Mouse (Mus musculus) common myeloid progenitor, adult 5-6 weeks (primary cell): ENCODE results near the gene Prrg3. TPM values are rescaled to one million over a fixed set of nuclear protein-coding genes. Genes with fewer than 3 reads are reported as not detected.
A peak's percentile ranks its signal among the peaks of the same experiment; 100 is the strongest.
"Not testable (repeated sequence)": the region's sequence is repeated elsewhere in the genome, so short reads cannot be mapped to it uniquely, and the experiment has no call there.

Experiments used
- ATAC-seq: replicated peaks from 2 replicates; pipeline ENCODE4 v1.8.0; 2016; ENCODE audit warnings: low read depth, mild to moderate bottlenecking, moderate TSS enrichment, inconsistent platforms; ENCODE audit not compliant: poor library complexity, severe bottlenecking
- total RNA-seq: library from RNA; stranded (forward); fragments of 200-1000, 187-1606 nt; gene quantifications from 2 replicates; pipeline ENCODE4 v1.2.3, GENCODE M21; 2017

Prrg3 gene
- not detected in 2 replicates for total RNA-seq

- ATAC-seq: no peak
These were observed at the start of gene Prrg3 for GRCm38 (mm10) chrX:71962073-71963051. Gene Prrg3, plus strand, starts transcription at chrX:71962624.

- ATAC-seq: peak; percentile 78
These were observed 15.8 kb upstream of the Prrg3 start for GRCm38 (mm10) chrX:71946631-71947030.

- ATAC-seq: no peak
These were observed 4.1 kb upstream of the Prrg3 start for GRCm38 (mm10) chrX:71958366-71958765.

DNA sequence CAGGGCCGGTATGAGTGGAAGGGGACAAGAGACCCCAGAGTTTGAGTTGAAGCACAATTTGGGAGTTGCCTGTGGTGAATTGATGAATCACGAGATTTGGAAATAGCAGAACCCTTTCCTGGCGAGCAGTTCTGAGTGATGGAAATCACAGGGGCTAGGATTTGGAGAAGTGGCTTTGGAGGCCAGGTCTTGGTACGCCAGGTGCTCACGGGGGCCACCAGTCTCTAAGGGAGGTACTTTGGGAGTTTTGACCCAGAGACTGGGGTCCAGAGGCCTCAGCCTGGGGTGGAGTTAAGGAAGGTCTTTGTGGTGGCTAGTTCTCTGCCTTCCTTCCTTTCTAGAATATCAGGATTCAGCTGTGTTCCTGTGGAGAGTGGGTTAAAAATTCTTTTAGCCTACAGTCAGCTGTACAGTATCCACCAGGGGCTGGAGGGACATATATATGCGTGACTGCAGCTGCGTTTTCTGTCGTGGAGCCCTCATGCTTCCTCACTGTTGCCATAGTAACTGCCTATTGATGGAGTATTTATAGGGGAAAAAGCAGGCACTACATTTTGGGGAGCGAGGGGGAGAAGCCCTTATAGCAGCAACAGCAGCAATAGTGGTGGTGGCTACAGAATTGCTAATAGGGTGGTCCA lies 970 bp downstream of the Prrg3 start:
- ATAC-seq: no peak

DNA sequence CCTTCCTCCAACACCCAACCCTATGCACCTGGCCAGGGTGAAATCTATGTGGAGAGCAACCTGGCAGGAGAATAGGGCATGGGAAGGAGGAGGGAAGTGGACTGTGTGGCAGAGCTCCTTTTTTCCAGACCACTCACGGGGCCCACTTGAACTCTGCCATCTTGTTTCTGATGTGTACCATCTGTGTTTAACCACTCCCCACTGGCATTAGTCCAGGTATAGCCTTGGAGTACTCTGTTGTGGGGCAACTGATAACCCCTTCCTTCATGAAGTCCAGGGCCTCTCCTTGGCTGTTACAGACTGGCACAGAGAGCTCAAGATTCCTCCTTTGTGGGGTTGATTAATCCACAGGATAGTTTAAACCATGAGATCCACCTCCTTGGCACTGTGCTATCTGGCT lies 5.8 kb downstream of the Prrg3 start:
- ATAC-seq: no peak

GRCm38 (mm10) chrX:71968816-71969215 lies 6.4 kb downstream of the Prrg3 start:
- no peak for ATAC-seq

DNA sequence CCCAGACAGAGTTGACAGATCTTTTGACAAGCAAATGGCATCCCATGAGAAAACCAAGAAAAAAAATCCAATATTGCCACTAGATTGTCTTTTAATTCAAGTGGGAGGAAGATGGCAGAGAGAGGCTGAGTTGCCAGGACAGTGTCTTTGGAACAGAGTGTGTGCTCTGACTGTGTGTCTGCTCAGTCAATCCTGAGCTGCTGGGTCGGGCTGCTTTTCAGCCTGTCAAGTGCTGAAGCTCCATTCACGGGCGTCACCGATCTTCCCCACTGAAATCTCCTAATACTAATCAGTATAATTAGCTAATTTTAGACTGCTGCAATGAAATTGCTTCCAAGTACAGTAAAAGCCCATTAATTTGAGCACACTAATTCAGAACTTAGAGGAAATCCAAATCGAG lies 8.9 kb downstream of the Prrg3 start:
- ATAC-seq: no peak

GRCm38 (mm10) chrX:71972686-71973085 lies 10.3 kb downstream of the Prrg3 start, which contains the start of gene Fate1:
Gene Fate1, plus strand, starts transcription at chrX:71972986.
- ATAC-seq: no peak

DNA sequence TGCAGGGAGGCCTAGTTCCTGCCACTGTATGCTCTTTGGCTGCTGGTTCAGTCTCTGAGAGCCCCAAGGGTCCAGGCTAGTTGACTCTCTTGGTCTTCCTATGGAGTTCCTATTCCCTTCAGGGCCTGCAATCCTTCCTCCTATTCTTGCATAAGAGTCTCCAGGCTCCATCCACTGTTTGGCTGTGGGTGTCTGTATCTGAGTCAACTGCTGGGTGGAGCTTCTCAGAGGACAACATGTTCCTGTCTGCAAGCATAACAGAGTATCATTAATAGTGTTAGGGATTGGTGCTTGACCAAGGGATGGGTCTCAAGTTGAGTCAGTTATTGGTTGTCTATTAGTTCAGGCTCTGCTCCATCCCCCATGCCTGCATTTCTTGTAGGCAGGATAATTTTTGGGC lies 15.3 kb downstream of the Prrg3 start:
- not testable (repeated sequence) for ATAC-seq

DNA sequence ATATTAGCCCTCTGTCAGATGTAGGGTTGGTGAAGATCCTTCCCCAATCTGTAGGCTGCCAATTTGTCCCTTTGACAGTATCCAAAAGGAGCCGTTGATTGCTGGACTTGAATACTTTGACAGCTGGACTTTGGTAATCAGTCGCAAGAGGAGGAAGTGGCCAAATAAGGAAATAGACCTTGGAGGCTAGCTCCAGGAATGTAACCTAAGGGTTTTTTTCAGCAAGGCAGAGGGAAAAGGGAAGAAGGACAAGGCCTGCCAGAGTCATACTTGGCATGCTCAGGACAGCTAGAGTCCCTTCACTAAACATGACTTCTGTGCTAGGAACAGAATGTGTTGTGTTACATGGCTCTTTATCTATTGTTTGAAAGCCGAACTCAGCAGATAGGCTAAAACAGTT lies 18.0 kb downstream of the Prrg3 start:
- no peak for ATAC-seq

DNA sequence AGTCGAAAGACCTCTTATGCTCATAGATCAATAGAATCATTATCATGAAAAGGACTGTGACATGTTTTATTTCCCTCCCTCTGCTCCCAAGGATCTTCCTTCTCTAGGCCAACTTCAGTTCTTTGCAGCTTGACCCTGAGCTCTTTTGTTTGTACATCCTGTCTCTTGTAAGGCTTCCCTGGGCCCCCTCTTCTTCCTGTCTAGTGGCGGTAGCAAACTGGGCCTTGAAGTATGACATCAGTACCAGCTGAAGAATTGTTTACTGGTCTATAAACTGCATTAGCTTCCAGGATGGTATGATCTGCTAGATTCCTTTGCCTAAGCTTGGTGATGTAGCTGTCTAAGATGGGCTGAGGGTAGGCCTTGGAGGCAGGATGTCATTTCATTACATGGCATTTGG lies 18.9 kb downstream of the Prrg3 start:
- no peak for ATAC-seq

DNA sequence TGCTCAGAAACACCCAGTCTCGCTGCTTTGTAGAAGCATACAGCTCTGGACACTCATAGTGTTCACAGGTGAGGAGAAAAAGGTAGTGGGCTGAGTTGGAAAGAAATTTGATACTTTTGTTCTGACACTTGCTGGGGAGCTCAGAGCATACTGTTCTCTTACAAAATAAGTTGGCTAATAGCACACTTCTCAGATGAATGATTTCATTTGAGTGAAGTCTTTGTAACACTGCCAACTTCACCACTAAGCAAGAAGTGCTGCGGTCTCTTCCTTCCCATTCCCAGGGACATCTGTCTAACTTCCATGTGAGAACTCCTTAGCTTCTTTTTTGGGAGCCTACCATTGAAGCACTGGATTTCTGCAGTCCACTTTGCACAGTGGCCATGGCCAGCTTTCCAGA lies 20.8 kb downstream of the Prrg3 start:
- ATAC-seq: no peak

- ATAC-seq: no peak
These were observed 21.4 kb downstream of the Prrg3 start for GRCm38 (mm10) chrX:71983775-71984174.

DNA sequence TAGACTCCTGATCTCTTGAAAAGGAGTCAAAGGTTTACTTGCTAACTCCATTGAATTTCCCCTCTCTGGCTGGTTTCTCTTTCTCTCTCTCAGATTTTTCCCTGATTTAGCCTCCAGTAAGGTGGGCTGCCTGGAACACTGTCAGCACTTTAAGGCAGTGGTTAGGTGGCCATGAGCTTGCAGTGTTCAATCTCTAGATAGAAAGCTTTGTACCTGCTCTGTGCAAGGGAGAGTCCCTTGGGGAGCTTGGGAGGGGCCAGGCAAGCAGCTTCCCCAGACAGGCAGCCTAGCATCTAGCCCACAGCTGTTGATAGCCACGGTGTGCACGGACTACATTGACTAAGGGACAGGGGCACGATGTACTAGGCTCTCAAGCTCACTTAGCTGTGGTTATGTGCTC lies 29.1 kb downstream of the Prrg3 start, which contains the start of gene Cnga2:
Cnga2 (plus strand) TSS at position 301 of the 400 bp plus-strand sequence.
- ATAC-seq: no peak

- ATAC-seq: no peak
These were observed 33.5 kb downstream of the Prrg3 start for GRCm38 (mm10) chrX:71995972-71996371.

DNA sequence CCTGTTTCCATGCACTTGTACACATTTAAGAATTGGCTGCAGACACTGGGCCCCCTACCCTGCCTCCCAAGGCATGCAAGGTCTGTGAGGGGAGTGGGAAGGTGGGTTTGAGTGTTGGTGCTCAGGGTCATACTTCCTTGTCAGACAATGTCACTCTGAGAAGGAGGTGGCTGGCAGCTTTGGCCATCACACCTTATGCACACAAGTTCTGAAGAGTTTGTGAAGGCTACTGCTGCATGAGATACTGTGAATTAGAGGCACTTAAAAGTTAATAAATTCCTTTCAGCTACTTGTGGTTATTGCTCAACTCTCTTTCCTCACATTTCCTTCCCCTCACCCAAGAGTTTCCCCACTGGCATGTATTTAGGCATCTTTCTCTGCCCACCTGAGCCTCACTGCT lies 47.5 kb downstream of the Prrg3 start:
- no peak for ATAC-seq

DNA sequence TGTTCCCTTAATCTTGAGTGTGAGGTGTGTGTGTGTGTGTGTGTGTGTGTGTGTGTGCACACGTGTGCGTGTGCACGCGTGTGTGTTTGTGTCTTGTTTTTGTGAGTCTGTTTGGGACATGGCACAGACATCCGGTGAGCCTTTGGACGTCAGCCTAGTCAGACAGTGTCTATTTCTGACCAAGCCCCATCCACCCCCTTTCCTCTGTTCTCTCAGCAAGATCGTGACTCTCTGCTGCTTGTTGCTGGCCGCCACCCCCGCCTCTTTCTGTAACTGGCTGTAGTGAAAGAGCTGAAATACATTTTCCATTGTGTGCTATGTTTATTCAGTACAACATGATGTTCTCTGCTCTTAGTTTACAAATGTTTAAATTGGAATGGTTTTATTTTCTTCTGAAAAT lies 49.8 kb downstream of the Prrg3 start:
- no peak for ATAC-seq

DNA sequence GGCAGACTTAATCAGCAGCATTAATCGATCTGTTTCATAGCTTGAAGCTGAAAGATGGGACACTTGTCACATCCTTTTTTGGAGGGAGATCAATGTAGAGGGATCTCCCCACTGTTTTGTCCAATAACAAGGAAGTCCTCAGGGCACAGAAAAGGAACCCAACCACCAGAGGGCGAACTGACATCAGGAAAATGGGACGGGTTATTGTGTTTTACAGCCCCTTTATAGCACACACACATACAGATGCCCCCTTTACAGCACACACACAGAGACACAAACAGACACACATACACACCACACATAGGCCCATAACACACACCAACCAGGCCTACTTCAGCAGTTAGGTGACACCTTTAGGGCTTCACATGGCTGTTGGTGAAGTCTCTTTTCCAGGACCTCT lies 50.4 kb downstream of the Prrg3 start:
- 0 out of 2 replicates have a peak, but pooled peaks have one; percentile 22 for ATAC-seq

DNA sequence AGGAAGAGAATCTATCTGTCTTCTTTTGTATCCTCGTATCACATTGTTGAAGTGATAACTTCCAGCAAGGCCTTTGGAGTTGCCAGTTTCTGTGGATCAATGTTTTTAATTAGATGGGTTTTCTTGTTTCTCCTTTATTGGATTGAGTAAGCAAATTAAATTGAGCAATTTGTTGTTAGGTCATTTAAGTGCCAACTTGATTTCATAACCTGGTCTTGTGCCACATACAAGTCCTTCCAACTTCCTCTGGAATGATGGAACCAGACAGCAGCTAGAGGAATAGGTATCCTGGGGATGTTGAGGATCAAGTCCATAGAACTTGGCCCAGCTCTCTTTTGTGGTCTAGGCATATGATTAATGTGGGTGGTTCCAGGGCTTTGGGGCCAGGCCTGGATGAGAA lies 59.8 kb downstream of the Prrg3 start:
- no peak for ATAC-seq
